Mouse (Mus musculus) forebrain, postnatal 0 days (tissue): ENCODE measurements at regions not wholly inside any gene's neighbourhood (a gene's known extent, or its start where the extent isn't known, plus 50 kb on each side); places are given as distances from the start of the nearest gene placed in this dataset.

ENCODE experiments used
- ATAC-seq: fragments of 200-750 bp; cut with Nextera tagmentation; 2 replicates; pipeline ENCODE4 v1.8.0; 2017; ENCODE audit warnings: mild to moderate bottlenecking, moderate library complexity
- DNase-seq: peaks from one replicate; pipeline ENCODE4 v3.0.0-alpha.2; 2015
- H3K27ac ChIP-seq: fragments of 300-500 bp; sonication (generic); 2 replicates; pipeline ENCODE4 v1.5.1; 2014; ENCODE audit warnings: low read depth, mild to moderate bottlenecking, antibody characterized with exemption, low read length, moderate library complexity, mixed read lengths
- H3K27me3 ChIP-seq: fragments of 300-500 bp; sonication (generic); 2 replicates; pipeline ENCODE4 v1.6.1; 2014; ENCODE audit warnings: mild to moderate bottlenecking, low read length, mixed read lengths; ENCODE audit not compliant: insufficient read depth
- H3K36me3 ChIP-seq: fragments of 300-500 bp; sonication (generic); 2 replicates; pipeline ENCODE4 v1.6.1; 2014; ENCODE audit warnings: mild to moderate bottlenecking, moderate library complexity; ENCODE audit not compliant: insufficient read depth
- H3K4me1 ChIP-seq: fragments of 300-500 bp; sonication (generic); 2 replicates; pipeline ENCODE4 v1.6.1; 2014; ENCODE audit warnings: antibody characterized with exemption; ENCODE audit not compliant: insufficient read depth
- H3K4me2 ChIP-seq: fragments of 300-500 bp; sonication (generic); 2 replicates; pipeline ENCODE4 v1.6.1; 2014; ENCODE audit warnings: low read depth, mild to moderate bottlenecking, moderate library complexity
- H3K4me3 ChIP-seq: fragments of 300-500 bp; sonication (generic); 2 replicates; pipeline ENCODE4 v1.5.1; 2014; ENCODE audit warnings: low read depth, low read length, mixed read lengths
- H3K9ac ChIP-seq: fragments of 300-500 bp; sonication (generic); 2 replicates; pipeline ENCODE4 v1.6.1; 2014; ENCODE audit warnings: mild to moderate bottlenecking
- H3K9me3 ChIP-seq: fragments of 300-500 bp; sonication (generic); 2 replicates; pipeline ENCODE4 v1.6.1; 2016; ENCODE audit warnings: low read length
- CTCF ChIP-seq: sonication (generic); IDR thresholded peaks from 2 replicates; pipeline ENCODE4 v1.5.1; 2016; ENCODE audit warnings: antibody characterized with exemption, control low read depth, low read depth
- whole genome bisulfite sequencing: fragments of 180-500 bp; shearing (Covaris S2); extraction: QIAGEN DNeasy Blood & Tissue Kit; methylation state at CpG from one replicate; pipeline ENCODE4 v1.1.7; 2014; 5-methylcytosine and 5-hydroxymethylcytosine counted together

GRCm38 (mm10) chr11:117427808-117428510, 56.2 kb upstream of the Gm11733 start:
- ATAC-seq, result no peak
- no peak overlapping the region for H3K9ac ChIP-seq
- no peaks in the 10 kb centered on the region for H3K36me3 ChIP-seq
- no peaks in the 10 kb centered on the region for H3K4me1 ChIP-seq
- DNase-seq, result no peak
- H3K9me3 ChIP-seq, result no peaks in the 10 kb centered on the region
- WGBS, result 83% methylated on average over 17 of the region's 17 CpGs
- TF ChIP-seq CTCF, result no peak
- no peak overlapping the region for H3K4me2 ChIP-seq
- H3K27me3 ChIP-seq, result no peaks in the 10 kb centered on the region; the same call in 1 of the 2 replicates
- no peak overlapping the region for H3K27ac ChIP-seq
- no peak overlapping the region for H3K4me3 ChIP-seq

DNA sequence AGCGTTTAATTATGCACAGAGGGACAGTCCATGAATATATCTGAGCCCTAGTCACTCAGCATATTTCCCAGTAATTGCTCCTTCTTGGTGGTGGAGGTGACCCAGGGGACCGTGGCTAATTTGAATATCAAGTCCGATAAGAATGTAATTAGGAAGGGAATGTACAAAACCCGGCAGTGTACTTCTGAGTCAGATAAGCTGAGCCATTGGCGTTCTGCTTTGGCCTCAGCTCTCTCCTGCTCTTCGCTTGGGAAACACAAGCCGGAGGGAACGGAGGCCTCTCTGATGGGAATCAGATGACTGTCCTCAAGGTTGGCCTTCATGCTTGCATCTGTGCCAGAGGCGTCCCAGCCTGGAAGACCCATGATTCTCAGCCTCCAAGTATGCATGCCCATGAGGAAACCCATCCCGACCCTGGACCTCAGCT, 54.8 kb upstream of the Gm11733 start:
- DNase-seq, result no peak

GRCm38 (mm10) chr11:117429894-117430293, 54.3 kb upstream of the Gm11733 start:
- WGBS, result 50% methylated on average over 8 of the region's 8 CpGs
- DNase-seq (no peak), ATAC-seq (no peak)
- no peak overlapping the region for H3K27ac ChIP-seq
- H3K4me3 ChIP-seq, result no peak overlapping the region
- no peaks in the 10 kb centered on the region; the same call in 1 of the 2 replicates for H3K27me3 ChIP-seq
- no peak overlapping the region for H3K9ac ChIP-seq
- H3K4me2 ChIP-seq, result no peak overlapping the region
- H3K9me3 ChIP-seq, result no peaks in the 10 kb centered on the region
- no peaks in the 10 kb centered on the region for H3K36me3 ChIP-seq
- no peak for TF ChIP-seq CTCF
- H3K4me1 ChIP-seq, result no peaks in the 10 kb centered on the region

More for the DNA sequence above, 54.8 kb upstream of the Gm11733 start:
- ATAC-seq, result no peak
- H3K27me3 ChIP-seq, result no peaks in the 10 kb centered on the region; the same call in 1 of the 2 replicates
- H3K36me3 ChIP-seq, result no peaks in the 10 kb centered on the region
- H3K9ac ChIP-seq, result no peak overlapping the region
- H3K27ac ChIP-seq, result no peak overlapping the region
- TF ChIP-seq CTCF, result no peak
- H3K9me3 ChIP-seq, result no peaks in the 10 kb centered on the region
- H3K4me2 ChIP-seq, result no peak overlapping the region
- WGBS, result 63% methylated on average over 10 of the region's 10 CpGs
- no peaks in the 10 kb centered on the region for H3K4me1 ChIP-seq
- H3K4me3 ChIP-seq, result no peak overlapping the region

GRCm38 (mm10) chr11:117434056-117434455, 50.1 kb upstream of the Gm11733 start:
- Histone ChIP-seq H3K9ac (no peak overlapping the region), H3K36me3 (no peaks in the 10 kb centered on the region), H3K27ac (no peak overlapping the region), H3K27me3 (no peaks in the 10 kb centered on the region; the same call in 1 of the 2 replicates), H3K9me3 (no peaks in the 10 kb centered on the region), H3K4me2 (no peak overlapping the region), H3K4me1 (peaks cover 22% of the 10 kb centered on the region), H3K4me3 (no peak overlapping the region)
- TF ChIP-seq CTCF, result peak; percentile 72
- ATAC-seq (no peak), DNase-seq (no peak)
